Mouse (Mus musculus): ENCODE data around the gene Slc5a10.

DNA sequence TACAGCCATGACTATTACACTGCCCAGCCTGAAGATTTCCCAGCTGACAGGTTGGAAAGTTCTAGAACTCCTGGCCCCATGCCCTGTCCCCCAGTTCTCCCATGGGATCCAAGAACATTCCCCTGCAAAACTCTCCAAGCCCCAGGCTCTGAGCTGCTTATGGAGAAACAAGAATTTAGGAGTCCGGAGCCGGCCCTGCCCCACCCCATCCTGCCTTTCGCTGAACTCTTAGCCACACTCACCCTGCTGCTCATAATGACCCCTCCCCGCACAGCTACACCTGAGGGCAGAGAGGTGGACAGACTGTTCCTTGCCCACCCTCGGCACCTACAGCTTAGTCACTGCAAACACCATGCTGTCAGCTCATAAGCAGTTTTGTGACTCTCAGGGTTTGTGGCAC is 52.8 kb downstream of the Slc5a10 start:
- TF ChIP-seq CTCF (IDR thresholded peaks at IDR 0.05; ENCODE audit: low read depth, low read length) (no peak), POLR2A (IDR thresholded peaks at IDR 0.05; ENCODE audit: borderline replicate concordance, low read depth, low read length) (no peak)
